Mouse (Mus musculus) liver, adult 2 months (tissue): Measurements from ENCODE around the gene Syngr1.

ENCODE experiments used
- CTCF ChIP-seq: fragments of 200-500 bp; IDR thresholded peaks from 2 replicates; pipeline ENCODE4 v1.5.1; 2011; ENCODE audit warnings: low read depth, low read length, control low read depth
- POLR2A ChIP-seq: fragments of 200-500 bp; IDR thresholded peaks from 2 replicates; pipeline ENCODE4 v1.6.1; 2011; ENCODE audit warnings: low read length, control low read depth; ENCODE audit not compliant: insufficient read depth; ENCODE audit errors: extremely low read depth

- no peak for TF ChIP-seq POLR2A
- no peak for TF ChIP-seq CTCF
These were observed 1.5 kb downstream of the Syngr1 start for GRCm38 (mm10) chr15:80092599-80092998.
